Comparison of ENCODE assay signal across 15 mouse cellular contexts in the genomic region with DNA sequence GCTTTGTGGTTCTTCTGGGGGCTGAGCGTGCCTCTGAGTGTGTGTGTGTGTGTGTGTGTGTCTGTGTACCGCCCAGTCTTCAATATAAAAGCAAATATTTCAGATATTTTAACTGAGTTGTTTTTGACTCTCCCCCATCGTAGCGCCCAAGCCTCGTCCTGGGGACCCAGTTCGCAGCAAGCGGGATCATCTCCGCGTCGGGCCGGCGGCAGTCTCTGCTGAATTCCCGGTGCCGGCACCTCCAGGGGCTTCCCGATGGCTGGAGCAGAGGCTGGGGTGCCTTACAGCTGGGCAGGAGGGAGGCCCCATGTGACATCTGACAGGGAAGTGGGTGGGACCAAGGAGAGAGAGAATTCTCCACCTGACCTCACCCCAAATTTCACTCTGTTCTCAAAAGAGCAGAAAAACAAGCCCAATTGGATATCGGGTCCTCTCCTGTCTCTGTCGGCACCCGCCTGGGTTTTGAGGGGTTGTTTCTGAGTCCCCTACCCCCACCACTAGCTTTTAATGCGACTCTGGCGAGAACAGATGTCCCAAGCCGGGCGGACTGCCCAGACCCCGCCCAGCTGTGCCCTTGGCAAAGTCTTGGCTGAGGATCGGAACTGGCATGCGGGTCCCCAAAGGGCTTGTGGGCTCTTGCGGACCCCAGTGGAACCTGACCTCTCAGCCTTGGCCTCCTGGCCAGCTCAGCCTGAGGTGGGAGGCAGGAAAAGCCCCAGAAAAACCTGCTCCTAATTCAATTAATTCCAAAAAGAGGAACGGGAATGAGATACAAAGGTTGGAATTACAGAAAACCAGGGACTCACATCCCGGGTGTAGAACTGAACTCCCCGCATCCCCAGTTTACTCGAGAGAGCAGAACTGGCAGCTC. TPM values are rescaled to one million over a fixed set of nuclear protein-coding genes. Genes with fewer than 3 reads are reported as not detected.
DNase-seq lines count a peak whose midpoint lies in the region; ATAC-seq lines count a peak whose summit lies in the region.
"Had no signal": no experiment of that assay in that cellular context is flagged by ENCODE, and none has a peak within 500 bp of the region (broad histone marks: within the 10 kb centered on the region; RNA-seq: fewer than 3 reads in every experiment).

No protein-coding gene starts in this region.

- under 1% methylated on average over 30 of the region's 30 CpGs for WGBS in hindbrain, embryonic 14.5 days
- 3% methylated on average over 30 of the region's 30 CpGs for WGBS in neural tube, embryonic 15.5 days

- ATAC-seq in hindbrain, embryonic 14.5 days (ENCODE audit: low FRiP score), result no peak
- ATAC-seq in neural tube, embryonic 15.5 days (ENCODE audit: low FRiP score), result no peak
- ATAC-seq in CD4-positive, CD25-positive, alpha-beta regulatory T cell, adult 4 months, result no peak
- ATAC-seq in activated CD4-positive, CD25-positive, alpha-beta regulatory T cell, adult 4 months, result no peak
- ATAC-seq: inflammation-experienced regulatory T-cells, adult 6 months had no signal

- no peak overlapping the region for H3K4me3 ChIP-seq in hindbrain, embryonic 14.5 days (replicated peaks; ENCODE audit: low read length)
- no peak overlapping the region for H3K4me3 ChIP-seq in neural tube, embryonic 15.5 days (replicated peaks)

- peaks cover 97% of the 10 kb centered on the region for H3K27me3 ChIP-seq in hindbrain, embryonic 14.5 days (ENCODE audit: control insufficient read depth, insufficient read depth, low read length)
- peaks cover 99% of the 10 kb centered on the region for H3K27me3 ChIP-seq in neural tube, embryonic 15.5 days (replicated peaks)

- H3K9me3 ChIP-seq in hindbrain, embryonic 14.5 days (ENCODE audit: control insufficient read depth, low read length), result no peaks in the 10 kb centered on the region
- H3K9me3 ChIP-seq in neural tube, embryonic 15.5 days (replicated peaks), result no peaks in the 10 kb centered on the region
- H3K9me3 ChIP-seq: G1E had no signal

- H3K4me1 ChIP-seq in hindbrain, embryonic 14.5 days (replicated peaks; ENCODE audit: control insufficient read depth, insufficient read depth, low read length), result 0 out of 2 replicates have a peak, but pooled peaks cover 9% of the 10 kb centered on the region
- H3K4me1 ChIP-seq in neural tube, embryonic 15.5 days, result peaks cover 30% of the 10 kb centered on the region

- peak overlapping the region; percentile 24; the same call in 1 of the 2 replicates for H3K9ac ChIP-seq in hindbrain, embryonic 14.5 days
- no peak overlapping the region for H3K9ac ChIP-seq in neural tube, embryonic 15.5 days (replicated peaks)

- H3K36me3 ChIP-seq in hindbrain, embryonic 14.5 days (replicated peaks; ENCODE audit: control insufficient read depth, insufficient read depth), result no peaks in the 10 kb centered on the region
- H3K36me3 ChIP-seq in neural tube, embryonic 15.5 days, result no peaks in the 10 kb centered on the region
- H3K36me3 ChIP-seq: G1E had no signal

- DNase-seq in right cerebral cortex, postnatal 4 days, result peak; percentile 56
- DNase-seq in right cerebral cortex, adult 2 months (ENCODE audit: low spot score in 2 of 2), result no peak
- peak; percentile 47 to 50 for DNase-seq in cerebellum, postnatal 36 days
- DNase-seq in hindbrain, embryonic 14.5 days (ENCODE audit: low spot score), result no peak
- no peak for DNase-seq in c-Kit-positive CD71-positive TER-119-positive erythroid progenitor cells, embryonic 14.5 days (ENCODE audit: low spot score)
- DNase-seq: kidney, postnatal 36 days; thymus, adult 18-20 months had no signal

- peak overlapping the region; percentile 32 for H3K4me2 ChIP-seq in hindbrain, embryonic 14.5 days (replicated peaks)
- H3K4me2 ChIP-seq in neural tube, embryonic 15.5 days, result peak overlapping the region; percentile 34
- H3K4me2 ChIP-seq: heart, embryonic 11.5 days had no signal

- H3K27ac ChIP-seq in hindbrain, embryonic 14.5 days, result peak overlapping the region; percentile 58; the same call in 1 of the 2 replicates
- H3K27ac ChIP-seq in neural tube, embryonic 15.5 days (replicated peaks), result peak overlapping the region; percentile 23; the same call in 1 of the 2 replicates

RNA-seq across cellular contexts. Expression of a gene that starts 8.4 kb away (rescaled TPM):
- 21.7 and 25.5 TPM in 2 replicates for polyA plus RNA-seq in hindbrain, embryonic 14.5 days (2014; fragmentation: Nextera tagmentation; extraction: Ambion mirVana)
- polyA plus RNA-seq in neural tube, embryonic 15.5 days (2015; fragmentation: Nextera tagmentation; extraction: Ambion mirVana), result 13.7 and 16.3 TPM in 2 replicates
- not detected for polyA plus RNA-seq in CD4-positive, CD25-positive, alpha-beta regulatory T cell, adult 4 months (2017; shearing (Covaris generic))
- not detected for polyA plus RNA-seq in activated CD4-positive, CD25-positive, alpha-beta regulatory T cell, adult 4 months (2017; shearing (Covaris generic))
- polyA plus RNA-seq: G1E; inflammation-experienced regulatory T-cells, adult 6 months; limb, embryonic 11.5 days; lung, embryonic 16.5 days had no signal

RNA-seq across cellular contexts. Expression of a gene that starts 27.2 kb away (rescaled TPM):
- polyA plus RNA-seq in hindbrain, embryonic 14.5 days (2014; fragmentation: Nextera tagmentation; extraction: Ambion mirVana), result 3.0 and 3.3 TPM in 2 replicates
- polyA plus RNA-seq in neural tube, embryonic 15.5 days (2015; fragmentation: Nextera tagmentation; extraction: Ambion mirVana), result 2.5 and 3.7 TPM in 2 replicates
- not detected for polyA plus RNA-seq in CD4-positive, CD25-positive, alpha-beta regulatory T cell, adult 4 months (2017; shearing (Covaris generic))
- not detected for polyA plus RNA-seq in activated CD4-positive, CD25-positive, alpha-beta regulatory T cell, adult 4 months (2017; shearing (Covaris generic))
- polyA plus RNA-seq: G1E; inflammation-experienced regulatory T-cells, adult 6 months had no signal

RNA-seq across cellular contexts. Expression of a gene that starts 37.1 kb away (rescaled TPM):
- 33.9 and 36.8 TPM in 2 replicates for polyA plus RNA-seq in hindbrain, embryonic 14.5 days (2014; fragmentation: Nextera tagmentation; extraction: Ambion mirVana)
- 31.6 and 37.6 TPM in 2 replicates for polyA plus RNA-seq in neural tube, embryonic 15.5 days (2015; fragmentation: Nextera tagmentation; extraction: Ambion mirVana)
- 10 to 100 TPM; 41.2 to 63.9 TPM for polyA plus RNA-seq in CD4-positive, CD25-positive, alpha-beta regulatory T cell, adult 4 months (2017; shearing (Covaris generic))
- polyA plus RNA-seq in activated CD4-positive, CD25-positive, alpha-beta regulatory T cell, adult 4 months (2017; shearing (Covaris generic)), result 10 to 100 TPM; 33.3 to 42.1 TPM

Comparison
In these comparisons a context has a peak if more than half of its experiments do, and no peak if none do; other contexts are left out.
1. DNase-seq: peak in right cerebral cortex, postnatal 4 days (single experiment) and cerebellum, postnatal 36 days (2 of 2); none in right cerebral cortex, adult 2 months (0 of 2), hindbrain, embryonic 14.5 days (single experiment) and c-Kit-positive CD71-positive TER-119-positive erythroid progenitor cells, embryonic 14.5 days (single experiment).
2. RNA of a gene that starts 8.4 kb away (polyA plus RNA-seq): 21.7 to 25.5 TPM in hindbrain, embryonic 14.5 days and 13.7 to 16.3 TPM in neural tube, embryonic 15.5 days; not detected in CD4-positive, CD25-positive, alpha-beta regulatory T cell, adult 4 months and not detected in activated CD4-positive, CD25-positive, alpha-beta regulatory T cell, adult 4 months; every median in the first group is over 10 times any median in the second.